Mouse (Mus musculus): ENCODE data around the gene Ptpn14.

Gene Ptpn14

DNA sequence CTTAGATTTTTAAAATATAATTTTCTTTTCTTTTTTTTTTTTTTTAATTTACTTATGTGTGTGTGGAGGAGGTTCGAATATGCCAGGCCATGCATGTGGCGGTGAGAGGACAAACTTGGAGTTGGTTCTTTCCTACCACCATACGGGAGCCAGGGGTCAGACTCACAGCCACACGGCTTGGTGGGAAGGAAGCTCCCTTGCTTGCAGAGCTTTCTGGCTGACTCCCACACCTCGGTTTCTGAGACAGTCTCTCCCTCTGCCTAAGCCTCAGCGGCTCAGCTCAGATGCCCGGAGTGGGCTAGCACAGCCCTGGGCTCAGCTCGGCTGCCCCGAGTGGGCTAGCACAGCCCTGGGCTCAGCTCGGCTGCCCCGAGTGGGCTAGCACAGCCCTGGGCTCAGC is 10.5 kb upstream of the Ptpn14 start:
- no peak for DNase-seq (ENCODE audit: inconsistent ontology term)

DNA sequence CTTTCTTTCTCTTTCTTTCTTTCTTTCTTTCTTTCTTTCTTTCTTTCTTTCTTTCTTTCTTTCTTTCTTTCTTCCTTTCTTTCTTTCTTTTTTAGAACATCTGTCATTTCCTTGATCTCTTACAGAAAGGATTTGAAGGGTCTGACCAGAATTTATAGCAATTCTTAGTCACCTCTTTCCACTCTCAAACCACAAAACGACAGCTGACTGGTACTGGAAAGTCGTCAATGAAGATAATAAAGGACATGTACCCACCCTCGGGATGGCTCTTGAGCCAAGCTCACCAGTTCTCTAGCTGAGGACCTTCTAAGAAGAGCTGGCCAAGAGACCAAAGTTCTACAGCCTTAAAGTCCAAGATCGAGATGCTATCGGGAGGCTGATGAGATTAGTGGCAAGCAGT is 9.5 kb upstream of the Ptpn14 start:
- no peak for DNase-seq (ENCODE audit: inconsistent ontology term)

DNA sequence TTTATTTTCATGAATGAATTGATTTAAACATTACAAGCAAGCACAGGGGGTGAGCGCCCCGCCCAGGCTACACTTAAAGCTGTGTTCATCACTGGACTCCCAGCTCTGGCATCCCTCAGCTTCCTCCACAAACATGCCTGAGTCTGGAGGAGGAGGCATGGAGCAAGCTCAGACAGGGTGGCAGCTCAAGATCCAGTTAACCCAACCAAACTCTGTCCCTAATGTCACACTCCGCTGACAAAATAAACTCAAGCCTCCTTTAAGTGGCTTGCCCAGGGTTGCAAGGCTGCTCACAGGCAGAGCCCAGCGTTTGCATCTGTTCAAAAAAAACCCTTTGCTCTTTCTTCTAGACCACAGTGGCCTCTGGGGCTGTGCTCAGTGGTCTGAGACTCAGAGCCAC is 1.9 kb upstream of the Ptpn14 start:
- no peak for DNase-seq (ENCODE audit: inconsistent ontology term)

DNA sequence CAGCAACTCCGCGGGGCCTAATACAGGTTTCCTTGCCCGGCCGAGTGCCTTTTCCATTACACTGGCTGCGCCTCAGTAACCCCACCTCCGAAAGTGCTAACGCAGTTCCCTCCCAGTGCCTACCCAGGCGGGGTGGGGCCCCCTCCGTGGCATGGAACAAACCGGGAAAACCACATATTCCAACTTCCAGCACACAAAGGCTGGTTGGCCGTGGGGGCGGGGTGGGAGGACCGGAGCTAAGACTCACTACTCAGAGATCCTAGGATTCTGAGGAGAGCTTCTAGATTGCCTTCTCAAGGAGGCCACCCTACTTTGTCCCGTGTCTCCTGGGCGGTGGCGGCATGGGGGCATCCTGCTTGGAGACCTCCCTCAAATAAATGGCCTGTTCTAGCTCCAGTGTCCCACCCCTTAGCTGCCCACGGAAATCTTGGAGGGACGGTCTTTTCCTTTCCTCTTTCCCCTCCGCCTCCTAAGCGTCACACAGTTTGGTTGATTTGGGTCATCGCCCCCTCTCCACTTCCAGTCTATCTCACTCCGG is 653 bp upstream of the Ptpn14 start:
- peak; percentile 95 for DNase-seq (ENCODE audit: inconsistent ontology term)

DNA sequence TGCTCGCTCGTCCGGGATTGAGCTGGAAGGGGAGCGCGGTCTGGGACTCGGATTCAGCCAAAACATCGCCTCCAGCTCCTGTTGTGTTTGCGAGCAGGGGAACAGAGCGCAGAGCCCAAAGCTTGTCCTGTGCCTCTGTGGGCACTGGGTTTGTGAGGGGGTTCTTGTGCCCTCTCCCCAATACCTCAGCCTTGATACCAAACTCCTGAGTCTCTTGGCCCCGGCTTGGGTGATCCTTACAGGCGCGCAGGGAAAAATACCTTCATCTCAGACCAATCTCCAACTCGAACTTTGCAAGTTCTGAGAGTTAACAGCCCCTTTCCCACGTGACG is 682 bp downstream of the Ptpn14 start:
- no peak for DNase-seq (ENCODE audit: inconsistent ontology term)

DNA sequence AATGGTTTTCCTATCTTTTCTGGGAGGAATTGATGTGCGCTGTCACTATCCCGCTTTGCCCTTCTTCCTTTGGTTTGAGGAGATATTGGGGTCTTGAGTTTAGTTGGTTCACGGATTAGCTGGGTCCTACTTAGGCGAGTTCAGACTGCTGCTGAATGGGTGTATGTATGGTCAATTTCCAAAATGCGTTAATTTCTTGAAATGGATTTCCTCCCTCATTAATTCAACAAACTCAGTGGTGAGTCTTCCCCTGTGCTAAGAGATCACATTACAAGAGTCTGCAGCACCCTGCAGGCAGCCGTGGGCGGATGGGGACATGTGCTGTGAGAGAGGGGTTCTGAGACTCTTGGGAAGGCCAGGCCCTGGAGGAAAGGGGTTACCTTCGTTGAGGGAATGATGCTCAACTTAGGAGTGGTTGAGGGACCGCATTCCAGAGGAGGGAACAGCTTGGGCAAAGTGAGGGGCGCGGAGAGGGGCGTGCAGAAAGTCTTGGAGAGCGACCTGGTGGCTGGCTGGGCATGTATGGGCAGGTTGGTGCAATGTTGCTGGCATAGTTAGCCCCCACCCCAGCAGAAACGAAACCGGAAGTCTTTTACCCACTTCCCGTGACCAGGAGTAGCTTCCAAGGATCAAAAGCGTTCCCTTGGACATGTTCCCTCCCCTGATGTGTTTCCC is 1.2 kb downstream of the Ptpn14 start:
- DNase-seq (ENCODE audit: inconsistent ontology term), result peak; percentile 55

DNA sequence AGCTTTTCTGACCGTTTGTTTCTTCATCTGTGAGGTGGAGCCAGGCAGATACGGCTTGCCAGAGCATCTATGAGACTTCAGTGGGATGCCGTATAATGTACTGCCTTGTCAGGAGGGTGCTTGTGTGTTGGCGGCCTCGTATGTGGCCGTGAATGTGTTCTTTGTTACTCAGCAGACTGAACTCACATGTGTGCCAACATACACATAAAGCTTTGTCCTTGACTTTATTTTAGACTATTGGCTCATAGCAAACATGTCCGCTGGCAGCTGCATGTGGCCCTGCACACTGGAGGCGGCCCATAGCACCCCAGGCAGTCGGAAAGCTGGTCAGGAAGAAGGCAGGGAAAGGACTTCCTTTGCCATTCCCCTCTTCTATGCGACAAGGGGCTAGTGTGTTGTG is 3.6 kb downstream of the Ptpn14 start:
- no peak for DNase-seq (ENCODE audit: inconsistent ontology term)

DNA sequence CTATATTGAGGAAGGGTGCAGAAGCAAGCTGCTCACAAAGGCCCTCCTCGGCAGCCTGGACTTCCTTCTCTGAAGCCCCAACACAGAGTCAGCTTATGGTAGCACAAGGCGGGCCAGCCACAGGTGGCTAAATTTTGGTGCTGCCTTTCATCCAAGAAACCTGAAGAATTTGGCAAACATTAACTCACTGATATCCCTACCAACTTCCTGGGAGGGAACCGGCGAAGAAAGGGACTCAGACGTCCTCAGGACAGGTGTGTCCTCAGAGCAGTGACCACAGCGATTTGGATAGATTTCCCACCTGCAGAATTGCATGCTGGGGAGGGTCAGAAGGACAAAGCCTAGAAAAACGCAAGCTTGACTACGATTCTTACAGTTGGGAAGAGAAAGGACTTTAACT is 4.1 kb downstream of the Ptpn14 start:
- DNase-seq (ENCODE audit: inconsistent ontology term), result no peak

DNA sequence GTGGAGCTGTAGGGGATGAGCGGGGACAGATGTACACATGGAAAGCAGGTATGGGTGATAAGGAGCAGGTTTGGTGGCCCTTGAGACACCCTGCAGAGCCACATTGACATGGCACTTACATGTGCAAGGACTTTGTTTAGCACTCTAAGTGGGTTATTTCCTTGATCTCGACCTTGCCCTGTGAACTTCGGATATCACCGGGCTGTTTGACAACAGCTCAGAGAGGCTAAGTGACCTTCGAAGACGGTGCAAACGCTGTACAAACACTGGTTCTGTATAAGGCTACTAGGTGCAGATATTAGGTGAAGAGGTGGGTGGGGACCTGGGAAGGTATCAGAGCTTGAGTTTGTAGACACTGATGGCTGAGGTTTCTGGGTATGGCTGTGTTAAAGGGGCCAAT is 12.0 kb downstream of the Ptpn14 start:
- no peak for DNase-seq (ENCODE audit: inconsistent ontology term)

DNA sequence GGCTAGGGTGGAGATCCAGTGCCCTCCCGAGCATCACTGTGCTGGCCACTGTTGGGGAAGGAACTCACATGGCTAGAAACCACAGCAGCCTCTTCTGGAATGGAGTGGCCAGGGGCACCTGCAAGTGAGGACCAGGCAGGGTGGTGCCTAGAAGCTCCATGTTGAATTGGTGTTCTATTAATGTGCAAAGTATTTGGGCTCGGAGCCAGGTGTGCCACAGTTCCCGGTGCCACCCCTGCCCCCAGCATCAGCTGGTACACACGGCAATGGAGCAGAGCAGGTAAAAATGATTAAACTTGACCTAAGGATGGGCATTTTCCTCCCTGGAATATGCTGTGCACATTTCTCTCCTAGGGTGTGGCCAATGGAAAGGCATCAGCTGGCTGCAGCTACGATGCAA is 14.0 kb downstream of the Ptpn14 start:
- no peak for DNase-seq (ENCODE audit: inconsistent ontology term)

DNA sequence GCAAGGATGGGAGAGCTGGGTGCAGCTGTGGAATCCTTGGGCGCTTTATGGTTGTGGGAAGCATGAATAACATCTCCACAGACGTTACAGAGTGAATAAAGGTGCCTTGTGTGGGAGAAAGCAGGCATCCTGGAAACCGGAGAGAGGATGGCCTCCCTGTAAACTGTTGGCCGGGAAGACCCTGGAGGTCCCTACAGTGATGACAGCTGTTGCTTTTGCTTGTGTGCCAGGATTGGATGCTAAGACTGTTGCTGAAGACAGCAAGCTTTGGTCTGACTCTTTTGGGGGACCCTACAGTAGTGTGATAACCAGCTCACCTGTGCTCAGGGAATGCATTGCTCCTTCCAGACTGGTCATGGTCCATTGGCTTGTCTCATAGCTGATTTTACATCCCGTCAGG is 15.1 kb downstream of the Ptpn14 start:
- no peak for DNase-seq (ENCODE audit: inconsistent ontology term)

DNA sequence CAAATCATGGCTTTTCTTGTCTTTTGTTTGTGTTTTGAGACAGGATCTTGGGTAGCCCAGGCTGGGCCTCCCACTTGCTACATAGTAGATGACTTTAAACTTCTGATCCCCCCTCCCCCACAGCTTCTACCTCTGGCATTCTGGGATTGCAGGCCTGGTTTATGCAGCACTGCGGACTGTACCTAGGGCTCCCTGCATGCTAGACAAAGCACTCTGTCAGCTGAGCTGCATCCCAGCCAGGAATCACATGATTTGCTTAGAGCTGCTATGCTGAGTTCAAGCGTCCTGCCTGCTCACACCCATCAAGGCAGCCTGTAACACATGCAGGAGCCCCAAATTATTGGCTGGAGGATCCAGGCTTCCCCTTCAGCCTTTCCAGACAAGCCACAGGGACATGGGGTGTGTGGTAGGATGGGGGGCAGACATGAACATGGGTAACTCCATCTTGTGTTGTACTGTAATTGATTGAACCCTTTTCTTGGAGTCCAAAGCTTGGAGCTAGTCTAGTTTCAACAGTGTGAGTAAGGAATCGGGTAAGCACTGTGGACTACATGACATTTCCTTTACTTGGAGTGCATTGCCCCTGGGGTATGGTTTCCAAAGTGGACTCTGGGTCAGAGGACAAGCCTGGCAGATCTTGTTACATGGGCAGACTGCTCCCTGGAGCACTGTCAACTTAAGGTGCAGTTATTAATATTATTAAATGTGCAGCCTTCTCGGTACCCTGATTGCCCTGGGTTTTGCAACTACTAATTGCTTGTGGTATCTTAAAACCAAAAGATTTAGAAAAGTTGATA is 17.0 kb downstream of the Ptpn14 start:
- DNase-seq (ENCODE audit: inconsistent ontology term), result no peak

DNA sequence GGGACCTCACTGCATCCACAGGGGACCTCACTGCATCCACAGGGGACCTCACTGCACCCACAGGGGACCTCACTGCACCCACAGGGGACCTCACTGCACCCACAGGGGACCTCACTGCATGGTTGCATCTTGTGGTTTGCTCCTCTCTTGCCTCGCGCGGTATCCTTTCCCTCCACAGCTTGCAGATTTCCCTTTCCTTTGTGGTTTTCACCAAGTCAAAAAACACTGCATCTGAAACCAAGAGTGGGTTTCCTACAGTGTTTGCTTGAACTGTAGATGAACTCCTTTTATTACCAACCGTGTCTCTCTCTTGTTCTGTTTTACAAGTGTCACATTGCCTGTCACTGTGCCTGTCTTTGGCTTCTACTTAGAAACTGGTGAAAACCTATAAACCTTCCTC is 18.5 kb downstream of the Ptpn14 start:
- DNase-seq (ENCODE audit: inconsistent ontology term), result no peak

DNA sequence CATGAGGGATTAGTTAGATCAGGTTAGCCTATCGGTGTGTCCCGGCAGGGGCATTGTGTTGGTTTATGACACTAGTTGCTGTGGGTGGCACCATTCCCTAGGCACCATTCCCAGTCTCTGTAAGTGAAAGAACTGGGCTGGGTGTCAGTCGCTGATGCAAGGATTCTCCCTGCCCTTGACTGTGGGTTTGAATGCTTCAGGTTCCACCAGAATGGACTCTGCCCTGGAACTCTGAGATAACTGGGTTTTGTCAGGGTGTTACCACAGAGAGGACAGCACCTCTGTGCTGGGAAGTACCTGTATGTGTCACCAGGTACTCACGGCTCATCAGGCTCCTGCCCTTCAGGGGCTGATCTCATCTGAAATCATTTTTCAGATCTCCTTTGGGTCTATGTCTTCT is 21.7 kb downstream of the Ptpn14 start:
- no peak for DNase-seq (ENCODE audit: inconsistent ontology term)

DNA sequence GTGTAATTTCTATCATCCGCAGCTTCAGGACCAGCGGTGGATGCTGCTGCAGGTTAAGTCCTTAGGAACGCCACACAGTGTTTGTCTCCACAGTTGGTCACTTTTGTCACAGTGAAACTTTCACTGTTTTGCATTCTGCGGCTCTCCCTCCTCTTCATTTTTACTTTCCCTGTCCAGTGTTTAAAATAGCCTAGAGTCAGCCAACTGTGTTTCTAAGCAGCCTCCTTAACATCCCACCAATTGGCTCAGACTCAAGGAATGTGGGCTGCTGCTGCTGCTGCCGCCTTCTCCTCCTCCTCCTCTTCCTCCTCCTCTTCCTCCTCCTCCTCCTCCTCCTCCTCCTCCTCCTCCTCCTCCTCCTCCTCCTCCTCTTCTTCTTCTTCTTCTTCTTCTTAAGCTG is 22.2 kb downstream of the Ptpn14 start:
- no peak for DNase-seq (ENCODE audit: inconsistent ontology term)

DNA sequence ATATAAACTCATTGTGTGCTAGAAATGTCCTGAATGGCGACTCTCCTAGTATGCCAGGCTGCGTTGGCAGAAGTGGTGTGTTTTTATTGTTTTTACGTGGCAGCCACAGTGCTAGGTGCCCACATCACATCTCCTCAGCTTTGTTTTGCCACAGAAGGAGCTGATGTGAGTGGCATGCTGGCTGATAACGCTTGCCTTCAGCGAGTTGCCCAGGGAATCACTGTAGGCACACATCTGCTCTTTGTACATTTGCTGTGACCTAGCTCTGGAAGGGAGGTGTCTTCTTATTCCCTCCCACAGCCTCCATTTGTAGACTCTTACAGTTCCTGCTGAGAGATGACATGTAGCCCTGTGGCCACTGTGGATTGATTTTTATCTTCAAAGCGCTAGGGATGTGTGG is 24.2 kb downstream of the Ptpn14 start:
- no peak for DNase-seq (ENCODE audit: inconsistent ontology term)

DNA sequence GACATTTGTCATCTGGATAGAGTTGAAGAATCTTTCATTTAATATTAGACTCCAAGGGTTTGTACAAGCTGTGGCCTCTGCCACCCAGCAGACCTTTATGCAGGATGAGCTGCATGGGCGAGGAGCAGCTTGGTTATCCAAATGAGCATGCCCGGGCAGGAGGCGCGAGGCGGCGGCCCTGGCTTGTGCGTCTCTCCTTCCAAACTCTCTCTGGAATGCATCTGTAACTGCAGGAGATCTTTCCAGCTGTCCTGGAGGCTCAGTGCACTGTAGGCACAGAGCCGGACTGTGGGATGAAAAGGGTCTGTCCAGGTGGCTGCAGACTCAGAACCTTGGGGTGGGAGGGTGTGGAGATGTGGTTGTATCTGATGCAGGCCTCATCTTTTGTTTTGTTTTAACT is 27.0 kb downstream of the Ptpn14 start:
- DNase-seq (ENCODE audit: inconsistent ontology term), result peak; percentile 69

DNA sequence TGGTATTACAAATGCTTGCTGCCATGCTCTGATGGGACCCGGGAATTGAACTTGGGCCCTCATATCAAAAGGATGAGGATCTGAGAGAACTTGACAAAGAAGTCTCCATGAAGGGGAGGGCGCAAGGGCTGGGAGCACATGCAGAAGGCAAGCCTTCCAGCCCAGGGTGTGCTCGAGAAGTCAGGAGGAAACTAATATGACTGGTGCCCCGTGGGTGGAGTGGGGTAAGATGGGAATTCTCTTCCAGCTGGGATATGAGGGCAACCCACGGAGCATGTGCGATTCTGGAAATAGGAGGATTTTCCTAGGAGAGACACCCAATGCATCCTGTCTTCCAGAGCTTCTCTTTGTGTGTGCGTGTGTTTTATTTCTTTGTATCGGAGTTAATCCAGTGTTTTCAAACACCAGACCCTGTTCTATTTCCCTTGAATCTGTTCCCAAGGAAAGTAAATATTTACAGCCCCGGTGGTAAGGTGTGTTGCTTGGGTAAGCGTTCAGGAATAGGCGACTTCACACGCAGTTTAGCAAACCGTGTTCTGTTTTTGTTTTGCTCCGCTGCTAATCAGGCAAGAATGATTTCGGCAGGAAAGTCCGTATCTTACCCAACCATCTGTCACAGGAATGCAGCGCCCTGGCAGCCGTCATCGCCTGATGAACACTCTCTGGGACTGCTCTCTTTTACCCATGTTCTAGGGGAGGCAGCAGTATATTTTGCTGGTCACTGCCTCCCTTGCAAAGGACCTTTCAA is 28.4 kb downstream of the Ptpn14 start:
- peak; percentile 71 for DNase-seq (ENCODE audit: inconsistent ontology term)

DNA sequence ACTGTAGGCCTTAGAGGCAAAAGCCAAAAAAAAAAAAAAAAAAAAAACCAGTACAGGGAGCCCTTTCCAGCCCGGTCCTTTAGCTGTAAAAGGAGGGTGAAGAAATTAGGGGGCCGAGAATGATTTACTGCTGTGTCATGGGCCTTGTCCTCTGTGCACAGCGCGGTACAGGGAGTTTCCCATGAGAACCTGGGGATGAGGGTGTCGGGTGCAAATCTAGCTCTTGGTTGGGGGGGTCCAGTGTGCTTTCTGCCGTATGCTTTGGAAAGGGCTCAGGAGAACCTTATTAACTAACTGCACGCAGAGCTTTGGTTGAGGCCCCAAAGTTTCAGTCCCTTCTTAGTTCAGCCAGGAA is 29.0 kb downstream of the Ptpn14 start:
- DNase-seq (ENCODE audit: inconsistent ontology term), result no peak

DNA sequence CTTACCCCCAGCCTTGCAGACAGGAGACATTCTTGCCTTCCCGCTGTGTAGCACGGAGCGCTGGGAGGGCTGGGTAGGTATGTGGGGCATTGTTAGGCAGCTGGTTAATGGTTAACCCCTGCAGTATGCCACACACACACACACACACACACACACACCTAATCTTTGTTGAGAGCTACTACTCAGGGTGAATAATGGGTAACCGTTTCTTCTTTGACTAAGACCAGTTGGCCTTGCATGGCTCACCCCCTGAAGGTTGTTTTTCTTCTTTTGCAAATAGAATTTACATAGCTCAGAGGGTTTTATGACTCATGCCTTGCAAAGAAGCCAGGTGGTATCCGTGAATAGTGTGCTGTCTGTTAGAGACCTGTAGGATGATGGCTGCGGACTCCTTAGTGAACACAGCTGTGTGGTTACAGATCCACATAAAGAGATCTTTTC is 33.5 kb downstream of the Ptpn14 start:
- peak; percentile 56 for DNase-seq (ENCODE audit: inconsistent ontology term)

DNA sequence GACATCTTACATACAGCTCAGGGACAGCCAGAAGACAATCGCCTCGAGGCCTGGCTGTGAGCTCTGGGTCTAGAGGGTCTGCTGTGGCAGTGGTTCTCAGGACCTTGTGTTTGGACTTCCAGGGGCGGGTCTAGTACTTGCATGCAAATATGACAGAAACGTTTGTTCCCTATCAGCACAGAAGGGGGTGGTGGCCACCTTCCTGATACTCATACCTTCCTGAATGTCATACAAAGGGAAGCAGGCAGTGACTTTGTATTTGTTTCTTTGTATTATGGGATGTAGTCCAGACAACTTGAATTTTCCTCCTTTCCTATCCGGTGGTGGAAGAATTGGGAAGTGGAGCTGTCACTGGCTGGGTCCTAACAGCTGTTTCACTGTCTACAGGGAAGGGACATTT is 36.2 kb downstream of the Ptpn14 start:
- no peak for DNase-seq (ENCODE audit: inconsistent ontology term)

DNA sequence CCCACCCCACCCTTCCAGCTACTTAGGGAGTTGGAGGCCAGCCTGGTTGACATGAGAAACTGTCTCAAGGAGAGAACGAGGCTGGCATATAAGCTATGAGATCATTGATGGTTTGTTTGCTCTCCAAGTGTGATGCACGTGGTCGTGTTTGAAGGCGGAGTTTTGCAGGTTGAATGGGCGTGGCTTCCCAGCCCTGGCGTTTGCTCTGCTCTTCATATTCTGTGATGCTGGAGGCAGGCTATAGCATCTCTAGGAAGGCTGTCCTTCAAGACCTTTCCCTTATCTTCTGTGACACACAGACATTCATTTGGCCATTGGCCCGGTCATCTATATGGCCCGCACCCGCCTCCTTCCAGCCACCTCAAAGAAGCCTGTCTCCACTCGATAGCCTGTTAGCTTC is 39.1 kb downstream of the Ptpn14 start:
- no peak for DNase-seq (ENCODE audit: inconsistent ontology term)

DNA sequence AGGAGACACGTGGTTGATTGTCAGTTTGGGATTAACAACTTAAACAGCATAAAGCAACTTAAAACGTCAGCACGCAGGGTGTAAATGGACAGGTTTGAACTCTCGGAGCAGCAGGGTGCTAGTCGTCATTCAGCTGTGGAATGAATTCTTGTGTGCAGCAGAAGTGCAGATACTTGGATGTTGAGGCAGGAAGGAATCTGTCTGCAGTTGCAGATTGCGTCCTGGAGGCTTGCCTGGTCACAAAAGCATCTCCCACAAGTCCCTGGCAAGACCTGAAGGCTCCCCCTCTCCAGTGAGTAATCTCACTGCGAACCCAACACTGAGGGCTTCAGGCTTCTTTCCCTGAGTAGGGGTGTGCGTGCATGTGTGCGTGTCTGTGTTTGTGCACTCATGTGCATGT is 39.8 kb downstream of the Ptpn14 start:
- peak; percentile 50 for DNase-seq (ENCODE audit: inconsistent ontology term)

Data from Muller cell, postnatal 12 days (primary cell).